Mouse (Mus musculus) liver, embryonic 11.5 days (tissue): ENCODE data around the gene Fbxw8. TPM values are rescaled to one million over a fixed set of nuclear protein-coding genes. Genes with fewer than 3 reads are reported as not detected.
A peak's percentile ranks its signal among the peaks of the same experiment; 100 is the strongest.

ENCODE experiments used
- ATAC-seq: fragments of 200-750 bp; cut with Nextera tagmentation; replicated peaks from 2 replicates; pipeline ENCODE4 v1.8.0; 2017; ENCODE audit warnings: moderate number of reproducible peaks, mild to moderate bottlenecking, moderate TSS enrichment, moderate library complexity; ENCODE audit not compliant: low FRiP score
- DNase-seq: peaks from one replicate; pipeline ENCODE4 v3.0.0-alpha.2; 2017; ENCODE audit warnings: low spot score
- H3K27ac ChIP-seq: fragments of 300-500 bp; sonication (generic); 2 replicates; pipeline ENCODE4 v1.5.1; 2014; ENCODE audit warnings: mild to moderate bottlenecking, low read depth, low read length, control low read depth
- H3K27me3 ChIP-seq: fragments of 300-500 bp; sonication (generic); replicated peaks from 2 replicates; pipeline ENCODE4 v1.6.1; 2014; ENCODE audit warnings: low read length, mixed read lengths; ENCODE audit not compliant: control insufficient read depth, insufficient read depth
- H3K36me3 ChIP-seq: fragments of 300-500 bp; sonication (generic); 2 replicates; pipeline ENCODE4 v1.6.1; 2014; ENCODE audit warnings: mild to moderate bottlenecking, low read length, moderate library complexity, mixed read lengths; ENCODE audit not compliant: control insufficient read depth, insufficient read depth
- H3K4me1 ChIP-seq: fragments of 300-500 bp; sonication (generic); replicated peaks from 2 replicates; pipeline ENCODE4 v1.6.1; 2014; ENCODE audit warnings: low read length, mixed read lengths; ENCODE audit not compliant: control insufficient read depth, insufficient read depth
- H3K4me2 ChIP-seq: fragments of 300-500 bp; sonication (generic); 2 replicates; pipeline ENCODE4 v1.6.1; 2014; ENCODE audit warnings: mild to moderate bottlenecking, control low read depth, moderate library complexity
- H3K4me3 ChIP-seq: fragments of 300-500 bp; sonication (generic); 2 replicates; pipeline ENCODE4 v1.5.1; 2014; ENCODE audit warnings: low read depth, low read length, control low read depth
- H3K9ac ChIP-seq: fragments of 300-500 bp; sonication (generic); 2 replicates; pipeline ENCODE4 v1.6.1; 2014; ENCODE audit warnings: low read depth, low read length, control low read depth
- H3K9me3 ChIP-seq: fragments of 300-500 bp; sonication (generic); 2 replicates; pipeline ENCODE4 v1.6.1; 2016; ENCODE audit warnings: low read length, inconsistent platforms, mixed read lengths; ENCODE audit not compliant: control insufficient read depth
- WGBS: fragments of 180-500 bp; shearing (Covaris S2); extraction: QIAGEN DNeasy Blood & Tissue Kit; methylation state at CpG from one replicate; pipeline ENCODE4 v1.1.7; 2014; 5-methylcytosine and 5-hydroxymethylcytosine counted together
- polyA plus RNA-seq: library from polyadenylated mRNA; unstranded; fragments of >200 nt; fragmentation: Nextera tagmentation; extraction: Ambion mirVana; gene quantifications from 2 replicates; pipeline ENCODE4 v1.2.1, GENCODE M21; 2014

Fbxw8 gene
- polyA plus RNA-seq, 1 experiment from 2014 or later: 17.0 TPM

- no peaks in the 10 kb centered on the region for H3K9me3 ChIP-seq
- H3K9ac ChIP-seq: no peak overlapping the region
- no peak overlapping the region for H3K4me3 ChIP-seq
- peaks cover 3% of the 10 kb centered on the region; the same call in 1 of the 2 replicates for H3K4me1 ChIP-seq
- no peak for DNase-seq
- H3K36me3 ChIP-seq: no peaks in the 10 kb centered on the region
- no peaks in the 10 kb centered on the region; the same call in 1 of the 2 replicates for H3K27me3 ChIP-seq
- peak; percentile 42 for ATAC-seq
- H3K27ac ChIP-seq: no peak overlapping the region
- H3K4me2 ChIP-seq: no peak overlapping the region
- WGBS: 70% methylated on average over 10 of the region's 10 CpGs
These were observed 96.4 kb downstream of the Fbxw8 start for GRCm38 (mm10) chr5:118058858-118059257.

- Histone ChIP-seq H3K9me3 (no peaks in the 10 kb centered on the region), H3K27me3 (no peaks in the 10 kb centered on the region; the same call in 1 of the 2 replicates), H3K4me3 (no peak overlapping the region), H3K27ac (no peak overlapping the region), H3K4me2 (no peak overlapping the region), H3K9ac (no peak overlapping the region), H3K4me1 (peaks cover 3% of the 10 kb centered on the region; the same call in 1 of the 2 replicates), H3K36me3 (no peaks in the 10 kb centered on the region)
- WGBS: 47% methylated on average over 8 of the region's 8 CpGs
- DNase-seq (no peak), ATAC-seq (no peak)
These were observed 97.7 kb downstream of the Fbxw8 start for GRCm38 (mm10) chr5:118057508-118058111.

- Histone ChIP-seq H3K9me3 (no peaks in the 10 kb centered on the region), H3K36me3 (no peaks in the 10 kb centered on the region), H3K9ac (no peak overlapping the region), H3K27ac (no peak overlapping the region), H3K4me1 (no peaks in the 10 kb centered on the region; the same call in 1 of the 2 replicates), H3K4me2 (no peak overlapping the region), H3K27me3 (no peaks in the 10 kb centered on the region; the same call in 1 of the 2 replicates), H3K4me3 (no peak overlapping the region)
- 98% methylated on average over 2 of the region's 2 CpGs for WGBS
- ATAC-seq: no peak
- DNase-seq: no peak
These were observed 102.1 kb downstream of the Fbxw8 start for GRCm38 (mm10) chr5:118053205-118053604.

- Histone ChIP-seq H3K36me3 (no peaks in the 10 kb centered on the region), H3K9ac (no peak overlapping the region), H3K4me2 (no peak overlapping the region), H3K4me1 (no peaks in the 10 kb centered on the region; the same call in 1 of the 2 replicates), H3K9me3 (no peaks in the 10 kb centered on the region), H3K27ac (no peak overlapping the region), H3K4me3 (no peak overlapping the region), H3K27me3 (no peaks in the 10 kb centered on the region; the same call in 1 of the 2 replicates)
- 70% methylated on average over 8 of the region's 8 CpGs for WGBS
- DNase-seq (no peak), ATAC-seq (no peak)
These were observed 103.1 kb downstream of the Fbxw8 start for GRCm38 (mm10) chr5:118051981-118052662.

- WGBS: 57% methylated on average over 4 of the region's 4 CpGs
- DNase-seq (no peak), ATAC-seq (peak; percentile 47)
- H3K36me3 ChIP-seq: no peaks in the 10 kb centered on the region
- no peaks in the 10 kb centered on the region for H3K4me1 ChIP-seq
- H3K27ac ChIP-seq: no peak overlapping the region
- H3K9me3 ChIP-seq: no peaks in the 10 kb centered on the region
- H3K27me3 ChIP-seq: no peaks in the 10 kb centered on the region; the same call in 1 of the 2 replicates
- no peak overlapping the region for H3K4me2 ChIP-seq
- H3K4me3 ChIP-seq: no peak overlapping the region
- H3K9ac ChIP-seq: no peak overlapping the region
These were observed 104.5 kb downstream of the Fbxw8 start for GRCm38 (mm10) chr5:118050743-118051142.

- no peaks in the 10 kb centered on the region for H3K4me1 ChIP-seq
- no peaks in the 10 kb centered on the region for H3K9me3 ChIP-seq
- H3K9ac ChIP-seq: no peak overlapping the region
- no peak overlapping the region for H3K27ac ChIP-seq
- no peak overlapping the region for H3K4me2 ChIP-seq
- H3K4me3 ChIP-seq: no peak overlapping the region
- no peak for ATAC-seq
- H3K27me3 ChIP-seq: no peaks in the 10 kb centered on the region
- WGBS: 55% methylated on average over 5 of the region's 5 CpGs
- H3K36me3 ChIP-seq: no peaks in the 10 kb centered on the region
- DNase-seq: no peak
These were observed 106.3 kb downstream of the Fbxw8 start for GRCm38 (mm10) chr5:118048928-118049327.

- DNase-seq: no peak
- no peaks in the 10 kb centered on the region for H3K27me3 ChIP-seq
- WGBS: 41% methylated on average over 4 of the region's 4 CpGs
- H3K4me1 ChIP-seq: no peaks in the 10 kb centered on the region
- H3K4me3 ChIP-seq: no peak overlapping the region
- ATAC-seq: no peak
- H3K36me3 ChIP-seq: no peaks in the 10 kb centered on the region
- H3K4me2 ChIP-seq: no peak overlapping the region
- H3K9ac ChIP-seq: no peak overlapping the region
- no peak overlapping the region for H3K27ac ChIP-seq
- no peaks in the 10 kb centered on the region for H3K9me3 ChIP-seq
These were observed 106.9 kb downstream of the Fbxw8 start for GRCm38 (mm10) chr5:118048412-118048811.

- no peak for DNase-seq
- H3K27ac ChIP-seq: no peak overlapping the region
- no peak overlapping the region for H3K4me3 ChIP-seq
- H3K4me2 ChIP-seq: no peak overlapping the region
- 87% methylated on average over 14 of the region's 14 CpGs for WGBS
- H3K27me3 ChIP-seq: no peaks in the 10 kb centered on the region
- H3K9ac ChIP-seq: no peak overlapping the region
- no peak for ATAC-seq
- H3K4me1 ChIP-seq: no peaks in the 10 kb centered on the region
- no peaks in the 10 kb centered on the region for H3K36me3 ChIP-seq
- no peaks in the 10 kb centered on the region for H3K9me3 ChIP-seq
These were observed 108.0 kb downstream of the Fbxw8 start for GRCm38 (mm10) chr5:118047091-118047757.
